Mouse (Mus musculus) neural tube, embryonic 15.5 days (tissue): ENCODE results near the gene Crebbp. TPM values are rescaled to one million over a fixed set of nuclear protein-coding genes. Genes with fewer than 3 reads are reported as not detected.
"Not testable (repeated sequence)": the region's sequence is repeated elsewhere in the genome, so short reads cannot be mapped to it uniquely, and the experiment has no call there.

Source experiments
- ATAC-seq: fragments of 200-750 bp; cut with Nextera tagmentation; 2 replicates; pipeline ENCODE4 v1.8.0; 2017; ENCODE audit warnings: mild to moderate bottlenecking, moderate TSS enrichment, moderate library complexity; ENCODE audit not compliant: low FRiP score
- H3K27ac ChIP-seq: fragments of 300-500 bp; sonication (generic); replicated peaks from 2 replicates; pipeline ENCODE4 v1.5.1; 2015; ENCODE audit warnings: mild to moderate bottlenecking, inconsistent platforms
- H3K27me3 ChIP-seq: fragments of 300-500 bp; sonication (generic); replicated peaks from 2 replicates; pipeline ENCODE4 v1.6.1; 2015; ENCODE audit warnings: inconsistent platforms
- H3K36me3 ChIP-seq: fragments of 300-500 bp; sonication (generic); 2 replicates; pipeline ENCODE4 v1.6.1; 2015; ENCODE audit warnings: inconsistent platforms
- H3K4me1 ChIP-seq: fragments of 300-500 bp; sonication (generic); 2 replicates; pipeline ENCODE4 v1.6.1; 2015; ENCODE audit warnings: inconsistent platforms
- H3K4me2 ChIP-seq: fragments of 300-500 bp; sonication (generic); 2 replicates; pipeline ENCODE4 v1.6.1; 2015; ENCODE audit warnings: inconsistent platforms, mild to moderate bottlenecking, moderate library complexity
- H3K4me3 ChIP-seq: fragments of 300-500 bp; sonication (generic); replicated peaks from 2 replicates; pipeline ENCODE4 v1.5.1; 2015; ENCODE audit warnings: mild to moderate bottlenecking, inconsistent platforms
- H3K9ac ChIP-seq: fragments of 300-500 bp; sonication (generic); replicated peaks from 2 replicates; pipeline ENCODE4 v1.6.1; 2015; ENCODE audit warnings: mild to moderate bottlenecking, inconsistent platforms
- H3K9me3 ChIP-seq: fragments of 300-500 bp; sonication (generic); replicated peaks from 2 replicates; pipeline ENCODE4 v1.6.1; 2016; ENCODE audit warnings: inconsistent platforms
- WGBS: fragments of 180-500 bp; shearing (Covaris S2); methylation state at CpG from one replicate; pipeline ENCODE4 v1.1.7; 2015; ENCODE audit warnings: mixed read lengths; 5-methylcytosine and 5-hydroxymethylcytosine counted together
- polyA plus RNA-seq: library from polyadenylated mRNA; unstranded; fragments of >200 nt; fragmentation: Nextera tagmentation; extraction: Ambion mirVana; gene quantifications from 2 replicates; pipeline ENCODE4 v1.2.1, GENCODE M21; 2015

Crebbp gene
- polyA plus RNA-seq, 1 experiment from 2014 or later, result 32.7 TPM

GRCm38 (mm10) chr16:4138541-4138940 is 75.3 kb downstream of the Crebbp start:
- 0 out of 2 replicates have a peak, but pooled peaks cover 10% of the 10 kb centered on the region for H3K4me1 ChIP-seq
- H3K9ac ChIP-seq, result no peak overlapping the region
- 69% methylated on average over 6 of the region's 6 CpGs for WGBS
- H3K27ac ChIP-seq, result no peak overlapping the region
- H3K4me2 ChIP-seq, result no peak overlapping the region
- H3K27me3 ChIP-seq, result no peaks in the 10 kb centered on the region
- H3K9me3 ChIP-seq, result no peaks in the 10 kb centered on the region
- peaks cover 17% of the 10 kb centered on the region for H3K36me3 ChIP-seq
- no peak overlapping the region for H3K4me3 ChIP-seq
- ATAC-seq, result no peak

- 100% methylated on average over 1 of the region's 1 CpGs for WGBS
- Histone ChIP-seq H3K4me3 (no peak overlapping the region), H3K9me3 (no peaks in the 10 kb centered on the region), H3K36me3 (peaks cover 17% of the 10 kb centered on the region), H3K9ac (no peak overlapping the region), H3K27ac (no peak overlapping the region), H3K27me3 (no peaks in the 10 kb centered on the region), H3K4me1 (no peaks in the 10 kb centered on the region), H3K4me2 (no peak overlapping the region)
- no peak for ATAC-seq
These were observed 80.0 kb downstream of the Crebbp start for GRCm38 (mm10) chr16:4133754-4134153.

DNA sequence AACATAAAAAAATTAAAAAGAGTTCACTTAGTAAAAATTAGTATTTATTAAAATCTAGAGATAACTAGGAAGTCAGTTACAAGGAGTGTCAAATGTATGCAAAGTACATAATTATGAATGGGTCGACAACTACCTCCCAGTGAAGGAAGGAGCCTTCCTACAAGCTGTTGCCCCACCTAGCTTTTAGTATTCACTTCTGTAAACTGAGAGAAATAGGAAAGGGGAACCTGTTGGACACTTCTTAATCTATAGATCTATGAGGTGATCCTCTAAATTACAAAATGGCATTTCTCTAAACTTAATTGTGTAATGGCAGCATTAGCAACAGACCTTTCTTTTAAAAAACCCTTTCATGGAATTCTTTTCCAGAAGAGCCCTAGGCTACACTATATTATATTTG is 84.9 kb downstream of the Crebbp start:
- peaks cover 42% of the 10 kb centered on the region for H3K36me3 ChIP-seq
- no peaks in the 10 kb centered on the region for H3K27me3 ChIP-seq
- 88% methylated on average over 1 of the region's 1 CpGs for WGBS
- H3K27ac ChIP-seq, result no peak overlapping the region
- ATAC-seq, result no peak
- no peak overlapping the region for H3K4me3 ChIP-seq
- H3K9ac ChIP-seq, result no peak overlapping the region
- no peak overlapping the region for H3K4me2 ChIP-seq
- no peaks in the 10 kb centered on the region for H3K4me1 ChIP-seq
- no peaks in the 10 kb centered on the region for H3K9me3 ChIP-seq

GRCm38 (mm10) chr16:4117072-4117471 is 96.7 kb downstream of the Crebbp start:
- Histone ChIP-seq H3K4me2 (no peak overlapping the region), H3K4me1 (no peaks in the 10 kb centered on the region), H3K36me3 (peaks cover 75% of the 10 kb centered on the region), H3K27me3 (no peaks in the 10 kb centered on the region), H3K4me3 (no peak overlapping the region), H3K27ac (no peak overlapping the region), H3K9me3 (no peaks in the 10 kb centered on the region), H3K9ac (no peak overlapping the region)
- WGBS, result 93% methylated on average over 4 of the region's 4 CpGs
- no peak for ATAC-seq

DNA sequence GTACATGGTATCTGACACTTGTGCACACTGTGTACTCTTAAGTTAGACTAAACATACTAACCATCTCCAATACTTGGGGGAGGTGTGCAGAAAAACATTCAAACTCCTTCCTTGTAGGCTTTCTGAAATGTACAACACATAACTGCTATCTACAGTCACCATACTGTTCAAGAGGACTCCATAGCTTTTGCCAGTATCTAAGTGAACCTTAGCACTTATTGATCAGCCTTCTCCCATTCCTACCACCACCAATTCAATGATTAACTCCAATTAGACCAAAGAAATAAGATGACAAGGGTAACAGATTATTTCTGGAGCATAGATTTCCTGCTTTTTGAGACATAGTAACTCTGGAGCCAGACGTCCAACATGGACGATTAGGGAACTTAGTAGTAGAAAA is 113.4 kb downstream of the Crebbp start:
- H3K36me3 ChIP-seq, result peaks cover 48% of the 10 kb centered on the region
- no peak overlapping the region for H3K4me2 ChIP-seq
- 98% methylated on average over 2 of the region's 2 CpGs for WGBS
- H3K4me3 ChIP-seq, result no peak overlapping the region
- H3K9ac ChIP-seq, result no peak overlapping the region
- ATAC-seq, result no peak
- H3K9me3 ChIP-seq, result no peaks in the 10 kb centered on the region
- H3K4me1 ChIP-seq, result no peaks in the 10 kb centered on the region
- no peak overlapping the region for H3K27ac ChIP-seq
- no peaks in the 10 kb centered on the region for H3K27me3 ChIP-seq

DNA sequence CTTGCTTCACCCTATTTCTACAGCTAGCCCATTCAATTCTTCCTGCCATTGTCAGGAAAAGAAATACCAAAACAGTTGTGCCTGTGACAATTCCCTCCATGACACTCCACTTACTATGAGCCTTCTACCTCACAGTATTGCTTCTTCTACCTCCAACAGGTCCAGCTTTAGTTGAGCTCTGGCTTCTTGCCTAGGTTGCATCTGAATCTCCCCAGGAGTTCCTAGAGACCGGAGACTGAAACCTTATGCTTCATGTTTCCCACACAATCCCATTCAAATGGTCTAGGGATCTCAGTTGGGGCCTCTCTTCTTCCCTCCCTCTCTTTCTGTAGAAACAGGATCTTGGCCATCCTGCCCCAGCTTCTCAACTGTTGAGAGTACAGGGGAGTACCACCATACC is 116.3 kb downstream of the Crebbp start:
- 94% methylated on average over 1 of the region's 1 CpGs for WGBS
- Histone ChIP-seq H3K4me2 (no peak overlapping the region), H3K9me3 (no peaks in the 10 kb centered on the region), H3K4me3 (no peak overlapping the region), H3K27me3 (no peaks in the 10 kb centered on the region), H3K36me3 (peaks cover 70% of the 10 kb centered on the region), H3K9ac (no peak overlapping the region), H3K27ac (no peak overlapping the region), H3K4me1 (no peaks in the 10 kb centered on the region)
- no peak for ATAC-seq

- H3K4me3 ChIP-seq, result no peak overlapping the region
- no peak overlapping the region for H3K27ac ChIP-seq
- H3K9ac ChIP-seq, result no peak overlapping the region
- ATAC-seq, result no peak
- H3K36me3 ChIP-seq, result peaks cover 73% of the 10 kb centered on the region
- no peak overlapping the region for H3K4me2 ChIP-seq
- no peaks in the 10 kb centered on the region for H3K9me3 ChIP-seq
- H3K27me3 ChIP-seq, result no peaks in the 10 kb centered on the region
- no peaks in the 10 kb centered on the region for H3K4me1 ChIP-seq
These were observed 116.9 kb downstream of the Crebbp start for GRCm38 (mm10) chr16:4096898-4097297.

DNA sequence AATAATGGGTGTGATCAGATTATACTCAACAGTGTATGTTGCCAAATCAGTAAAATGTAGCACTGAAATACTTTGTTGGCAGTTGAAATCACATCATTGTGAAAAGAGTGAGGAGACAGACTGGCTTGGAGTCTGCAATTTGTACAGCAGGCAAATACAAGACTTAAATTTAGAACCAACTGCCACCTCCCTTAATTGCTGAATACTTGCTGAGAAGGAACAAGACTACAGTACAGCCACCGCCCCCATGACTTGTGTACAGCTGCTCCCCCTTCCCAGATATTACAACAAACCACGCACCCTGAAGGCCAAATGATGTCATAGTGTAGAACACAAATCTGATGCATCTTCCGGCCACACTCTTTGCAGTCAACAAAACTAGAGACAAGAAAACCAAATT is 117.7 kb downstream of the Crebbp start:
- Histone ChIP-seq H3K27me3 (no peaks in the 10 kb centered on the region), H3K36me3 (peaks cover 76% of the 10 kb centered on the region), H3K9me3 (no peaks in the 10 kb centered on the region), H3K4me2 (no peak overlapping the region), H3K4me3 (no peak overlapping the region), H3K9ac (no peak overlapping the region), H3K4me1 (no peaks in the 10 kb centered on the region), H3K27ac (no peak overlapping the region)
- 98% methylated on average over 3 of the region's 3 CpGs for WGBS
- ATAC-seq, result no peak

- Histone ChIP-seq H3K27me3 (no peaks in the 10 kb centered on the region), H3K27ac (no peak overlapping the region), H3K9me3 (no peaks in the 10 kb centered on the region), H3K9ac (no peak overlapping the region), H3K36me3 (peaks cover 84% of the 10 kb centered on the region), H3K4me3 (no peak overlapping the region), H3K4me2 (no peak overlapping the region), H3K4me1 (no peaks in the 10 kb centered on the region)
- 94% methylated on average over 8 of the region's 8 CpGs for WGBS
- ATAC-seq, result no peak
These were observed 126.4 kb downstream of the Crebbp start for GRCm38 (mm10) chr16:4087214-4087913.

GRCm38 (mm10) chr16:4085851-4086387 is 127.9 kb downstream of the Crebbp start:
- Histone ChIP-seq H3K4me2 (no peak overlapping the region), H3K27ac (no peak overlapping the region), H3K4me3 (no peak overlapping the region), H3K36me3 (peaks cover 81% of the 10 kb centered on the region), H3K9me3 (no peaks in the 10 kb centered on the region), H3K4me1 (no peaks in the 10 kb centered on the region), H3K9ac (no peak overlapping the region), H3K27me3 (no peaks in the 10 kb centered on the region)
- WGBS, result 93% methylated on average over 9 of the region's 9 CpGs
- ATAC-seq, result no peak

DNA sequence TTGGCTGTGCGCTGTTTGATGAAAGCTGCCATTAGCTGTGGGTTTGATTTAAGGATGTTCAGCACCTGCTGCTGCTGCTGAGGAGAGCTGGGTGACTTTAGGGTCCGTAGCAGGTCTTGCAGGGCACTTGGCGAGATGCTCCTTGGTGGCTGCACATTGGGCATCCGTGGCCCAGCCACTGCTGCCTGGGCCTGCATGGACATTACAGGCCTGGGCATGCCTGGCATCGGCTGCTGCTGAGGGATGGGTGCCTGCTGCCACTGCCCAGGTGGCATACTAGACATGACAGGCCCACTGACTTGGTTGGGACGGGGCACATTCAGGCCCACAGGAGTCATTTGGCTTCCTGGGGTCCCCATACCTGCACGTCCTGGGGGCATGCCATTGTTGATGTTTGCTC is 128.7 kb downstream of the Crebbp start:
- Histone ChIP-seq H3K4me2 (no peak overlapping the region), H3K27ac (no peak overlapping the region), H3K27me3 (no peaks in the 10 kb centered on the region), H3K9me3 (no peaks in the 10 kb centered on the region), H3K36me3 (peaks cover 72% of the 10 kb centered on the region), H3K9ac (no peak overlapping the region), H3K4me1 (no peaks in the 10 kb centered on the region), H3K4me3 (no peak overlapping the region)
- no peak for ATAC-seq
- 97% methylated on average over 7 of the region's 7 CpGs for WGBS

DNA sequence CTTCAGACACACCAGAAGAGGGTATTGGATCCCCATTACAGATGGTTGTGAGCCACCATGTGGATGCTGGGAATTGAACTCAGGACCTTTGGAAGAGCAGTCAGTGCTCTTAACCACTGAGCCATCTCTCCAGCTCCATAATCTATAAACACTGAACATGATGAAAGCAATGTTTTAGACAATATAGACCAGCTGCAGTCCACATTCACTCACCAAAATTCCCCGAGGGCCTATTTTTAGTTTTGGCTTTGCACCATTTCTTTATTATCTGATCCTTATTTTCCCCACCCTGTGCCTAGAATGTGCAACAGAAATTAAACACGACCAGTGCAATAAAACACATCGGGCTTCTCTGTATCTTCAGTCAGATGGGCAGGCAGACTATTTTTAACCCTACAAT is 133.4 kb downstream of the Crebbp start:
- H3K4me2 ChIP-seq, H3K4me3 ChIP-seq, H3K27me3 ChIP-seq, H3K9me3 ChIP-seq, H3K27ac ChIP-seq, ATAC-seq, H3K9ac ChIP-seq: not testable (repeated sequence)
- peaks cover 21% of the 10 kb centered on the region for H3K4me1 ChIP-seq
- peaks cover 29% of the 10 kb centered on the region for H3K36me3 ChIP-seq
- 73% methylated on average over 3 of the region's 3 CpGs for WGBS
